Mouse (Mus musculus) hindbrain, embryonic 11.5 days (tissue): ENCODE data around the gene Dhtkd1. TPM values are rescaled to one million over a fixed set of nuclear protein-coding genes. Genes with fewer than 3 reads are reported as not detected.
"Not testable (repeated sequence)": the region's sequence is repeated elsewhere in the genome, so short reads cannot be mapped to it uniquely, and the experiment has no call there.

Source experiments
- ATAC-seq: fragments of 200-750 bp; cut with Nextera tagmentation; 2 replicates; pipeline ENCODE4 v1.8.0; 2017; ENCODE audit warnings: mild to moderate bottlenecking, moderate TSS enrichment, moderate library complexity; ENCODE audit not compliant: low FRiP score
- DNase-seq: peaks from one replicate; pipeline ENCODE4 v3.0.0-alpha.2; 2015; ENCODE audit warnings: low spot score
- H3K27ac ChIP-seq: fragments of 300-500 bp; sonication (generic); 2 replicates; pipeline ENCODE4 v1.5.1; 2014; ENCODE audit warnings: mild to moderate bottlenecking, low read depth, low read length
- H3K27me3 ChIP-seq: fragments of 300-500 bp; sonication (generic); 2 replicates; pipeline ENCODE4 v1.6.1; 2014; ENCODE audit warnings: mild to moderate bottlenecking, low read length, moderate library complexity, mixed read lengths; ENCODE audit not compliant: control insufficient read depth, insufficient read depth
- H3K36me3 ChIP-seq: fragments of 300-500 bp; sonication (generic); 2 replicates; pipeline ENCODE4 v1.6.1; 2014; ENCODE audit warnings: mild to moderate bottlenecking, low read length, moderate library complexity, mixed read lengths; ENCODE audit not compliant: control insufficient read depth, insufficient read depth
- H3K4me1 ChIP-seq: fragments of 300-500 bp; sonication (generic); replicated peaks from 2 replicates; pipeline ENCODE4 v1.6.1; 2014; ENCODE audit warnings: low read length, mixed read lengths; ENCODE audit not compliant: control insufficient read depth, insufficient read depth
- H3K4me2 ChIP-seq: fragments of 300-500 bp; sonication (generic); replicated peaks from 2 replicates; pipeline ENCODE4 v1.6.1; 2014; ENCODE audit warnings: mild to moderate bottlenecking, low read depth, low read length
- H3K4me3 ChIP-seq: fragments of 300-500 bp; sonication (generic); 2 replicates; pipeline ENCODE4 v1.5.1; 2014; ENCODE audit warnings: low read depth, low read length
- H3K9ac ChIP-seq: fragments of 300-500 bp; sonication (generic); 2 replicates; pipeline ENCODE4 v1.6.1; 2014; ENCODE audit warnings: low read depth, low read length
- H3K9me3 ChIP-seq: fragments of 300-500 bp; sonication (generic); 2 replicates; pipeline ENCODE4 v1.6.1; 2016; ENCODE audit warnings: low read length; ENCODE audit not compliant: control insufficient read depth
- WGBS: fragments of 180-500 bp; shearing (Covaris S2); extraction: QIAGEN DNeasy Blood & Tissue Kit; methylation state at CpG from one replicate; pipeline ENCODE4 v1.1.7; 2014; 5-methylcytosine and 5-hydroxymethylcytosine counted together
- polyA plus RNA-seq: library from polyadenylated mRNA; unstranded; fragments of >200 nt; fragmentation: Nextera tagmentation; extraction: Ambion mirVana; gene quantifications from 2 replicates; pipeline ENCODE4 v1.2.1, GENCODE M21; 2014

The Dhtkd1 gene
- 3.8 and 8.4 TPM in 2 replicates for polyA plus RNA-seq

GRCm38 (mm10) chr2:5942416-5943032 is at the start of gene Dhtkd1:
Gene Dhtkd1, minus strand, starts transcription at chr2:5942792.
- peak within 1 kb of the TSS; percentile 70 for H3K4me2 ChIP-seq
- no peak within 1 kb of the TSS for H3K27ac ChIP-seq
- no peaks in the 10 kb centered on the region for H3K27me3 ChIP-seq
- DNase-seq (peak; percentile 77), ATAC-seq (peak; percentile 98)
- H3K4me1 ChIP-seq: no peaks in the 10 kb centered on the region
- no peaks in the 10 kb centered on the region for H3K9me3 ChIP-seq
- peak within 1 kb of the TSS; percentile 55 for H3K4me3 ChIP-seq
- peak within 1 kb of the TSS; percentile 64 for H3K9ac ChIP-seq
- no peaks in the 10 kb centered on the region for H3K36me3 ChIP-seq
- under 1% methylated on average over 36 of the region's 36 CpGs for WGBS

DNA sequence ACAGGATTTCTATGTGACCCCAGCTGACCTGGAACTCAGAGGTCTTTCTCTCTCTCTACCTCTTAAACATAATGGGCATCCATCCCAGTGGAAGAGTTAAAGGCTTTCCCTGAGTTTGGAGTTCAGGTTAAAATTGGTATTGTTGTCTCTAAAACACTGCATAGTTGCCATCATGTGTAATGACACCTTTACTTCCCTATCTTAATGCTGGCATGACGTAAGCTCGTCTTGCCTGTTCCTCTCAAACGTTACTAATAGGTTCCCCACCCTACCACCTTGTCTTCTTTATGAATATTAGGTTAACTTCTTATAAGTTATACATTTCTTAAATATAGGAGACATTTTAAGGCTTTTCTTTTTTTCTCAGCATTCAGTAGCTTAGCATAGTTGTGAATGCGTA is 34.9 kb upstream of the Dhtkd1 start:
- H3K4me2 ChIP-seq: no peak overlapping the region
- H3K4me3 ChIP-seq: no peak overlapping the region
- H3K4me1 ChIP-seq: no peaks in the 10 kb centered on the region
- 93% methylated on average over 4 of the region's 4 CpGs for WGBS
- DNase-seq (no peak), ATAC-seq (no peak)
- no peak overlapping the region for H3K27ac ChIP-seq
- H3K27me3 ChIP-seq: no peaks in the 10 kb centered on the region
- no peak overlapping the region for H3K9ac ChIP-seq
- H3K9me3 ChIP-seq: no peaks in the 10 kb centered on the region
- peaks cover 4% of the 10 kb centered on the region; the same call in 1 of the 2 replicates for H3K36me3 ChIP-seq

GRCm38 (mm10) chr2:5970629-5971028 is 28.0 kb upstream of the Dhtkd1 start:
- not testable (repeated sequence) for H3K9me3 ChIP-seq, ATAC-seq, H3K4me3 ChIP-seq, H3K4me2 ChIP-seq, H3K4me1 ChIP-seq, H3K27me3 ChIP-seq, H3K27ac ChIP-seq, H3K36me3 ChIP-seq, DNase-seq, H3K9ac ChIP-seq
- 97% methylated on average over 3 of the region's 3 CpGs for WGBS

DNA sequence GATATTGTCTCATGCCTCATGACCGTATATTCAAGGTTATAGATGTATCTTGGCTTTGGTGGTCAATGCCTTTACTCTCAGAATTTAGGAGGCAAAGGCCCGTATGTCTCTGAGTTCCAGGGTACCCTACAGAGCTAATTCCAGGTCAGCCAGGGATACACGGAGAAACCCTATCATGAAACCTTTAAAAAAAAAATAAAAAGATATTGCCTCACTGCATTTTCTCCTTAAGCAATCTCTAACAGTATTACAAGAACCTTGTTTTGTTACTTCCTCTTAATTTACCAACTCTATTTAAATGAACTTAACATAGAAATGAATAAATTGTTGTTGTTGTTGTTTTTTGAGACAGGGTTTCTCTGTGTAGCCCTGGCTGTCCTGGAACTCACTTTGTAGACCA is 23.4 kb upstream of the Dhtkd1 start:
- no peak overlapping the region for H3K9ac ChIP-seq
- DNase-seq: no peak
- WGBS: 93% methylated on average over 3 of the region's 3 CpGs
- H3K27me3 ChIP-seq: no peaks in the 10 kb centered on the region
- no peaks in the 10 kb centered on the region for H3K9me3 ChIP-seq
- no peak overlapping the region for H3K27ac ChIP-seq
- H3K36me3 ChIP-seq: peaks cover 4% of the 10 kb centered on the region; the same call in 1 of the 2 replicates
- H3K4me2 ChIP-seq: no peak overlapping the region
- no peak for ATAC-seq
- no peaks in the 10 kb centered on the region for H3K4me1 ChIP-seq
- H3K4me3 ChIP-seq: no peak overlapping the region

GRCm38 (mm10) chr2:5963729-5964128 is 21.1 kb upstream of the Dhtkd1 start:
- H3K27me3 ChIP-seq, H3K27ac ChIP-seq, H3K36me3 ChIP-seq, H3K4me3 ChIP-seq, DNase-seq, H3K9me3 ChIP-seq, H3K4me2 ChIP-seq, ATAC-seq, H3K4me1 ChIP-seq, H3K9ac ChIP-seq: not testable (repeated sequence)
- WGBS: 92% methylated on average over 4 of the region's 4 CpGs

DNA sequence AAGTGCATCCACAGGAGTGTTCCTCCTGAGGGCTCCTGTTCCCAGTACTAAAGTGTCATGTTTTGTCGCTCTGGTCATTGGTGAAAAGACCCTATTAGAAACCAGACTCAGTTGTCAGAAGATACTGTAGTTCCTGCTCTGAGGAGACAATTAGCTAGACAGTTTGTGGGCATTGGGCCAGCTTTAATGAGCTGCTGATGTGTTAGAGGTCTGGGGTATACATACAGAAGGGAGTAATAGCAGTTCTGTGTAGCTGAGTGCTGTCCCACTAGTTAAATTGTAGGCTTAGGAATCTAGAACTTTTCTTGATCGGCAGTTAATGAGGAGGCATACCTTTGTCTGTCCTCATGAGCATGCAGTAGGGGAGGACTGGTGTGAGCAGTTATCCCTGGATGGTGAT is 19.7 kb upstream of the Dhtkd1 start:
- DNase-seq (no peak), ATAC-seq (no peak)
- peaks cover 4% of the 10 kb centered on the region; the same call in 1 of the 2 replicates for H3K36me3 ChIP-seq
- no peaks in the 10 kb centered on the region for H3K9me3 ChIP-seq
- no peak overlapping the region for H3K4me2 ChIP-seq
- H3K4me1 ChIP-seq: no peaks in the 10 kb centered on the region
- no peak overlapping the region for H3K4me3 ChIP-seq
- no peak overlapping the region for H3K27ac ChIP-seq
- no peak overlapping the region for H3K9ac ChIP-seq
- H3K27me3 ChIP-seq: no peaks in the 10 kb centered on the region
- 92% methylated on average over 2 of the region's 2 CpGs for WGBS

- ATAC-seq: no peak
- no peak overlapping the region for H3K9ac ChIP-seq
- no peak overlapping the region for H3K4me2 ChIP-seq
- WGBS: 95% methylated on average over 9 of the region's 9 CpGs
- peaks cover under 1% of the 10 kb centered on the region; the same call in 1 of the 2 replicates for H3K36me3 ChIP-seq
- H3K27me3 ChIP-seq: no peaks in the 10 kb centered on the region
- H3K4me3 ChIP-seq: no peak overlapping the region
- H3K4me1 ChIP-seq: no peaks in the 10 kb centered on the region
- H3K27ac ChIP-seq: no peak overlapping the region
- H3K9me3 ChIP-seq: no peaks in the 10 kb centered on the region
- DNase-seq: no peak
These were observed 15.1 kb upstream of the Dhtkd1 start for GRCm38 (mm10) chr2:5957705-5958104.

DNA sequence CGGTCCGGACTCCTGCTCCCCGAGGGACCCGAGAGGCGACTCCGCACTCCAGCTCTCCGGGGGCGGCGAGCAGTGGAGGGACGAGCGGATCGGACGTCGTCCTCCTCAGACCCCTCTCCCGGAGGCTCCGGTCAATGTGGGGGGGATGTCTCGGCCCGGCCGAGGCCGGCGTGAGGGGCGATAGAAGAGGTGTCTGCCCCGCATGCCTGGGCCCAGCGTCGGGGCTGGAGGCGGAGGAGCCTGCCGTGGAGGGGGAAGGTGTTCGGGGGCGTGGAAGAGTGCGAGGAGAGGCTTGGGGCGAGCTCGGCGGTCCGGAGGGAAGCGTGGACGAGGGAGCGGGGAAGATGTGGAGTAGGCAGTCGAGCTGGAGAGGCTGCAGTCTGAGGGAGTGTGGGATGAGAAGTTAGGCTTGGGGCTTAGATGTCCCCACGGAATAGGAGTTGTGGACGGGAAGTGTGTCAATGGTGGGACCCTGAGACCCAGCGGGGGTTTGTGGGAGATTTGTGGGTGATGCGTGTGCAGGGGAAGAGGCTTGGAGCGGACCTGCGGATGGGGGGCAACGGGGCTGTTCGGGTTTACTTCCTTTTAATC is 9.1 kb upstream of the Dhtkd1 start:
- DNase-seq (no peak), ATAC-seq (no peak; the same call in 1 of the 2 replicates)
- under 1% methylated on average over 45 of the region's 46 CpGs for WGBS
- peak overlapping the region; percentile 90 for H3K4me3 ChIP-seq
- no peaks in the 10 kb centered on the region for H3K27me3 ChIP-seq
- H3K4me1 ChIP-seq: no peaks in the 10 kb centered on the region
- peak overlapping the region; percentile 80 for H3K27ac ChIP-seq
- H3K9ac ChIP-seq: peak overlapping the region; percentile 93
- H3K36me3 ChIP-seq: no peaks in the 10 kb centered on the region
- H3K4me2 ChIP-seq: peak overlapping the region; percentile 86
- H3K9me3 ChIP-seq: no peaks in the 10 kb centered on the region
